Mouse (Mus musculus) adrenal gland, adult 8-10 months (tissue): ENCODE data around the gene Tmem217. TPM values are rescaled to one million over a fixed set of nuclear protein-coding genes. Genes with fewer than 3 reads are reported as not detected.
A peak's percentile ranks its signal among the peaks of the same experiment; 100 is the strongest.

ENCODE experiments used
- DNase-seq: peaks from one replicate; pipeline ENCODE4 v3.0.0; 2022
- total RNA-seq, 4 experiments: library from RNA; stranded (reverse); gene quantifications; 2 replicates each; pipeline ENCODE4 v1.2.4; 2022

Tmem217 gene
- under 1 TPM in 1 of 4 experiments, not detected in 3; 0.26 TPM for total RNA-seq

DNA sequence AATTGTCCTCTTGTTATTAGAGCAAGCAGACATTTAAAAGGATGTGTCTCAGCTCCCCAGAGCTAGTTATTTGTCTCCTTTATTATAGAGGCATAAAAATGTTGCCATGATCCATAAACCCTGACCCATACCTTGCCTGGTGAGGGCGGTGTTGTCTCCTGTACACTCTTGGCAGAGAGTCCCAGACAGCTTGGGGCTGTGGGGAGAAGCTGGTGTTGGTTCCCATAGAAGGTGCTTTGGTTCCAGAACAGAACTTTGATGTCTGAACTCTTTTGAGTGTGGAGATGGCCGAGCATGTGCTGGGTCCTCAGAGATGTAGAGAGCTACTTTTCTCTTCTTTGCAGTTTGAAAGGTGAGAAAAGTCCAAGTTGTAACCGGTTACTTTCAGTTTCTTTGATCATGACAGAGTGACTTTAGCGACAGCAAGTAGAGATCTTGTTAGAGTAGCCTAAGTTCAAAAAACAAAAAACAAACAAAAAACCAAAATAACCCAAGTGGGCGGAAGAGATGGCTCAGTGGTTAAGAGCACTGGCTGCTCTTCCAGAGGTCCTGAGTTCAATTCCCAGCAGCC, at the start of gene Tmem217:
TSS of gene Tmem217 (minus strand) at position 224 of the 571 bp plus-strand sequence.
- no peak for DNase-seq

DNA sequence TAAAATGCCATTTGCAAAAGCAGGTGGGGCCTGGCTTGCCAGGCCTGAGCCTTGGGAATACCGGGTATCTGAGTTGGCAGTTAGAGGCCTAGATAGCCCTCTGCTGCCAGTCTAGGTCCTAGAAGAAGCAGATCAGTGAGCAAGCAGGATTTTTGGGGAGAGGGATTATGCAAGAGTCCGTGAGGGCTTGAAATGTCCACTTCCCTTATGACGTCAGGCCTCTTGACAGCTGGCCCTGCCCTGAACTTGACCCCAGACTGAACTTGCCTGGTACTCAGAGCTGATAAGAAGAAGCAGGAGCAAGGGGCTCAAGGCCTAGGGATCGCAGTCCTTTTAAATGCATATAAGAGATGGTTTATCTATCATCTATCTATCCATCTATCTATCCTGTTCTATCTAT, 49.2 kb upstream of the Tmem217 start:
- DNase-seq, result peak; percentile 76

DNA sequence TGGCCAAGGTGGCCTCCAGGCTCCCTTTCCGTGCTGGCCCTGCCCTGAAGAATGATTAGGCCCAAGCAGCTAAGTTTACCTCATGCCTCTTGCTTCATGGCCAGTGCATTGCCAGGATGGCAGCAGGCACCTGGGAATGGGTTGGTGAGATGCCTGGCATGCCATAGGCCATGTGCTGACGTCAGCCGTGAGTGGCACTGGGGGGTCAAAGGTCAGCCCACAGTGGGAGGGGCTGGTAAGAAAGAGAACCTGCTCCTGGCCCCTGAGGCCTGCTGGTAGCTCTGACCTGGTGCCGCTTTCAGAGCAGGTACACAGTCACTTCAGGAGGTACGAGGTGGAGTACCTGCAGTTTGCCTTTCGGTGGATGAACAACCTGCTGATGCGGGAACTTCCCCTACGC, 47.4 kb upstream of the Tmem217 start:
- no peak for DNase-seq

DNA sequence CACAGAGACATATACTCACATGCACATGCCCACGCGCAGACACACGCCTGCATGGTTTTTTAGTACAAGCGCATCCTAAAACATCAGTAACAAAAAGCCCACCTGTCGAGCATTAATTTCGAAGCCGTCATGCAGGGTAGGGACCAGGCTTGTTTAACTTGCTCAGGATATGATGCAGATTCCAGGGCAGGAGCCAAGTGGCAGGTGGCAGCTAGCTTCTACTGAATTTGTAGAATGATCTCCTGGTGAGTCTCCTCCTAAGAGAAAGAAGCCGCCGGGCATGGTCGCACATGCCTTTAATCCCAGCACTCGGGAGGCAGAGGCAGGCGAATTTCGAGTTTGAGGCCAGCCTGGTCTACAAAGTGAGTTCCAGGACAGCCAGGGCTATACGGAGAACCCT, 46.9 kb upstream of the Tmem217 start:
- no peak for DNase-seq

DNA sequence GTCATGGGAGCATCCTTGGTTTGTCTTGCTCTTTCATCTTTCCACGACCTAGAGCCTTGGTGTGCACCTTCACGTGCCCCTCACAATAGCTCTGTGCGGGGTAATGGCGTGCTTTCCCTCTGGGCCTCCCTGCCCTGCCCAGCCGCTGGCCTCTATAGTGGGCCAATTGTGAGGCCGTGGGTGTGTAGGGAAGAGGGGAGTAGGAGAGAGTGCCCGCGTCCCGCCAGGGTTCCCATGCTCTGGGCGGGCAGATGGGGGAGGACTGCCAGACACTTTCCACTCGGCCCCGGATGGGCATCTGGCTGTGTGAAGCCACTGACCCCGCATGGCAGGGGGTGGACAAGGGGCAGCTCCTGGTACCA, 44.6 kb upstream of the Tmem217 start:
- no peak for DNase-seq

DNA sequence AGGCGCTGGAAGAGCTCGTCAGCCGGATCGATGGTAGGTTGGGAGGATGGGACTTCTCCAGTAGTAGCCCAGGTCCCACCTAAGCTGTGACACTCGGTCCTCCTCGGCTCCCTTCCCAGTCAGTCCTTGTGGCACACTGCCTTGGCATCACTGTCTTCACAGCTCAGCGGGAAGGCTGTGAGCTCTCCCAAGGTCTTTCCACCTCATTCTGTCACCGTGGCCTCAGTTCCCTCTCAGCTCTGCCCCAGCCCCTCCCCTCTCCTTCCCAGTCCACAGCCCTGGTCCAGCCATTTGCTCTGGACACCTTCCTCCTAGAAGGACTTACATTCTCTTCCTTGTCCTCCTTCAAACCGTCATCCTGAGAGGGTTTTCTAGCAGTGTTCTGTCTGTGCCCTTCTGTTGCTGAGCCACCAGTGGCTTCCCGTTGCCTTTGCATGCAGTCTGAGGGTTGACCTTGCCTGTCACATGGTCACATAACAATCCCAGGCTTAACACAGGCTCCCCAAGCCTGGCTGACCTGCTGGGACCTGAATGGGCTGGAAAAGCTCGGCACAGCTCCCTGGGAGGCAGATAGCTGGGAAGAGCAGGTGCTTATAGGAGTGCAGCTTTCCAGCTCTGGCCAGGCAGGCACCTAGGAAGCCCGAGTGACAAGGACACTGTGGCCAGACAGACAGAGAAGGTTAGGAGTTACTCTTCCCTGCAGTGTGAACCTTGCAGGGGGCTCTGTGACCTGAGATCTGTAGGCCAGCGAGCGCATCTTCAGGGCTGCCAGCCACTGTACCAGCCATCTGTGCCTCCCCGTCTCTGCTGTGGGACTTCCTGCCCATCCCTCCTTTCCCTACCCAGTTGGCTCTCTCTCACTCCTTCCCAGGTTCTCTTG, 43.9 kb upstream of the Tmem217 start:
- peak; percentile 43 for DNase-seq

DNA sequence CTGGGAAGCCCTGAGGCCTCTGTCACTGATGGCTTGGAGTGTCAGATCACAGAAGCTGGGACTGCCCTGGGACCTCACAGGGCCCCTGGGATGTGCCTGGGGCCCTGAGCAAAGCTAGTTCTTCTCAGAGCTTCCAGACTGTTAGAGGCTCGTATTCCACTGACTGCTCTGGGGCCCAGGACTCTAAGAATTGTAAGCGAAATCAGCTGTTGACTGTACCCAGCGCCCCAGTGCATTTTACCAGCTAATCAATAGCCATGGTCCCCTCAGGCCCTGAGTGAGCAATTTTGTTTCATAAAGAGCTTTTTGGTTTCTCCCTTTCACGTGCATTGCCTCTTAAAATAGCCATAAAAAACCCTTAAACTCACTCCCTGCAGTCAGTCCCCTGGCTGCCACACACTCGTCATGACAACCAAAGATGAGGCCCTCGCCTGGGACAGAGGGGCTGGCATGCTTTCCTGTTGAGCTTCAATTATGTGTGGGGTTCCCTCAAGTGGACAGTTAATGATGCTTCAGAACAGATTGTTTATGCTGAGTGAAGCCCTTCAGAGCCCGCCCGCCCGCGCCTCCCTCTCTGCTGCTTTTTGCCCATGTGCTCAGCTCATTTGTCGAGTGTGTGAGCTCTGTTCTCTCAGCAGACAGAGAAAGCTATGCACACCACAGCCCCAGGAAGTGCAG, 37.2 kb upstream of the Tmem217 start:
- no peak for DNase-seq

DNA sequence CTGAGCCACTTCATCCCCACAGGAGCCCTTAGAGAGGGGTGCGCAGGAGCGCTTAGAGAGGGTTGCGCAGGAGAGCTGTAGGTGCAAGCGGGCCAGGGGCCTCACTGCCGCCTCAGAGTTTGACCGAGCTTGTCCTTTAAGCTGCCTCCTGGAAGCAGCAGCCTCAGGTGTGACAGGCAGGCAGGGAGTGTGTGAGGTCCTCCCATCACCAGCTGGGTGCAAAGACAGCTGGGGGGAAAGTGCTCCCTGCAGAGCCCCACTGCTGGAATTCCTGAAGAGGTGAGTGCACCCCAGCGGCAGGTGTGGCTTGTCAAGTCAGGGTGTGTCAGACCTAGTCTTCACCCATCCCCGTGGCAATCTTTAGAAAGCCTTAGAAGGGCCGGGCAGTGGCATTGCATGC, 34.7 kb upstream of the Tmem217 start:
- DNase-seq, result no peak

DNA sequence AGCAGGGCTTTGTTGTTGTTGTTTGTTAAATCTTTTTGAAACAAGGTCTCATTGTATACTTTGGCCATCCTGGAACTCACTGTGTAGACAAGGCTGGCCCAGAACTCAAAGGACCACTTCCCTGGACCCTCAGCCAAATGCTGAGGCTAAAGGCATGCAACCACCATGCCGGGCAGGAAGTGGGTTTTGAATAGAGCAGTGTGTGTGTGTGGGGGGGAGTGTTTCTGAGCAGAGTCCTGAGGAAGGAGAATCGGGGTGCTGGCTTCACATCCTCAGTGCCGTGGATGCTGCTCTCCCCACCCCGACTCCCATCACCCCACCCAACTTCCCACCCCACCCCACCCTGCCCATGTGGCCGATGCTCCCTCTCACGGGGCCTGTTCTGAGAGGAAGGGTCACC, 33.3 kb upstream of the Tmem217 start:
- DNase-seq, result no peak

DNA sequence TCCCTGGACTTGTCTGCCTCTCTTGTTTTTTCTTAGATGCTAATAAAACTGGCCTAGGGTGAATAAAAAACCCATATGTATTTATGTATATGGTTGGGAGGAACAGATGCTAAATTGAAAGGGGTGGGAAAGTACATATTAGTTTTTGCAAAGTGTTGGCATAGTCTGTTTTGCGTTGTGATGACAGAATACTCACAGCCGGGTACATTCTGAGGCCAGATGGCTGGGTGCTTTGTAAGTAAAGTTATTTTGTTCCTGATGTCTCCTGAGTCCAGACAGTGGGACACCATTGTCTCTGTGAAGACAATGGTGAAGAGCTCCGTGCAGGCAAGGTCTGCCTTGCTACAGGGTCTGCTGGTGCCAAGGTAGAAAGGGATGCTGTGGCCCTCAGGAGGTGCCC, 32.6 kb upstream of the Tmem217 start:
- DNase-seq, result no peak

DNA sequence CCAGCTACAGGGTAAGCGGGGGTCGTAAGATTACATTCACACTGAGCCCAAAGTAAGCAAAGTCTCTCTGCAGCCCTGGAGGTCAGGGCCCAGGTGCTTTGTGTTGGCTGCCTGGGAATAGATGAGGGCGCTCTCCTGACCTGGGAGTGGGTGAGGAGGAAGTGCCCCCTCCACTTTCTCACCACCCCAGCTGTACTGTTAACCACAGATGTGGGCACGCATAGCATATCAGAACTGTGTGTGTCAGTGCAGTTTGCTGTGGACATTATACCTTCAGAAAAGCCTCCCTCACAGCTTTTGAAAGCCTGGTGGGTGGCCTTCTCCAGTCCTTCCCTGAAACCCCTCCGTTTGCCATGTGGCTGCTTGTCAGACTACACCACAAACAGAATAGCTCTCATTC, 32.1 kb upstream of the Tmem217 start:
- DNase-seq, result no peak

DNA sequence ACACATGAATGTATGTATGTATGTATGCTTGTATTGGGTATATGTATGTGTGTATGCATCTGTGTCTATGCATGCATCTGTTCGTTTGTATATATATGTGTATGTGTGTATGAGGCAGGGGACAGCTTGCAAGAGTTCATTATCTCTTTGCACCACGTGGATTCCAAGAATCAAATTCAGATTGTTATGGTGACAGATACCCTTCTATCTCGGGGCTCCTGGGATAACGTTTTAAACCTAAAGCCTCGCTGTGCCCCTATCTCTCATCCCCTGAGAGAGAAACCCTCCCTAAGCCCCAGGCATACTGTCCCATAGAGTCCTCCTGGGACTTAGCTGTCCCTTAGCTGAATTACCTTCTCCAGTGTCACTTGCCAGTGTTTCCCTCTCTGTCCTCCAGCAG, 31.4 kb upstream of the Tmem217 start:
- no peak for DNase-seq

DNA sequence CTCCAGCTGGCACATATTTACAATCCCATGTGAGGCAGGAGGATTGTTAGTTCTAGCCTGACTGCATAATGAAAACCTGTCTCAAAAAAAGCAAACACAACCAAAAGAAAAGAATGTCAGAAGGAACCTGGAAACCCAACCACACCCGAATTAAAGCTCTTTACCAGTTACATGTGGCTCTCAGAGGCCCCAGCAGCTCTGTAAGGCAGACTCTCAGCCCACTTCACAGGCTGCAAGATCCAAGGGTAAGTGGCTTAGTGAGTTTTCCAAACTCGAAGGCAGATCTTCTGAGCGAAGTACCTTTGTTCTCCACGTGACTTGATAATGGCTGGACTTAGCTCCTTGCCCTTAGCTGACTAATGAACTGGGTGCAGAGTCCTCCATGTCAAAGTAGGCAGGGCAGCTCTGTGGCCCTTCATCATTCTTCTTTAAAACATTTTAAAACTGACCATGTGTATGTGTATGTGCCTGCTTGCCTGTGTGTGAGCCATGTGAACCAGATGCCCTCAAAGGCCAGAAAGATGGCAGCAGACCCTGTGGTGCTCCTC, 27.5 kb upstream of the Tmem217 start:
- DNase-seq, result no peak

DNA sequence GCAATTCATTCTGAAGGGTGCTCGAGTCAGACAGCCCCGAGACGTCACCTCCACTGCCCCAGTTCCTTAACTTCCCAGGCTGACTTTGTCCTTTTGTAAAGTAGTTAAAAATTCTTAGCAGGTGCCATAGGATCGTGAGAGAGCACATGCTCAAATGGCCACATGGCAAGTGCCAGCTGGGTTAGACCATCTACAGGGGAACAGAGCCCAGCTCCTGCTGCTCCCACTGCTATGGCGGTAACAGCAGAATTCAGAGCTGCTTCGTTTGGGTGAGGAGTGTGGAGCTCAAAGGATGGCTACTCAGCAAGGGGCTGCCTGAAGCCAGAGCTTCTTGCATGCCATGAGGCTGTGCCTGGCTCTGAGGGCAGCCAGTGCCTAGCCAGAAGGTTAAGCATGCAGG, 17.6 kb upstream of the Tmem217 start:
- no peak for DNase-seq

DNA sequence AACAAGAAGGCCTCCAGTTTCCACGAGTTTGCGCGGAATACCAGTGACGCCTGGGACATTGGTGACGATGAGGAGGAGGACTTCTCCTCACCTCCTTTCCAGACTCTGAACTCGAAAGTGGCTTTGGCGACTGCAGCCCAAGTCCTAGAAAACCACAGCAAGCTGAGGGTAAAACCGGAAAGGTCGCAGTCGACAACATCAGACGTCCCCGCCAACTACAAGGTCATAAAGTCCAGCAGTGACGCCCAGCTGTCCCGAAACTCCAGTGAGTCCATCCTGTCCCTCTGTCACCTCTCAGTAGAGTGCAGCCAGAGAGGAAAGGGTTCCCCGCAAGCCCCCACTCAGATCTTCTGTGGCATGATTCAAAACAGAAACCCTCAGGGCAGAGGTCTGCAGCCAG, 16.2 kb upstream of the Tmem217 start:
- DNase-seq, result peak; percentile 31

DNA sequence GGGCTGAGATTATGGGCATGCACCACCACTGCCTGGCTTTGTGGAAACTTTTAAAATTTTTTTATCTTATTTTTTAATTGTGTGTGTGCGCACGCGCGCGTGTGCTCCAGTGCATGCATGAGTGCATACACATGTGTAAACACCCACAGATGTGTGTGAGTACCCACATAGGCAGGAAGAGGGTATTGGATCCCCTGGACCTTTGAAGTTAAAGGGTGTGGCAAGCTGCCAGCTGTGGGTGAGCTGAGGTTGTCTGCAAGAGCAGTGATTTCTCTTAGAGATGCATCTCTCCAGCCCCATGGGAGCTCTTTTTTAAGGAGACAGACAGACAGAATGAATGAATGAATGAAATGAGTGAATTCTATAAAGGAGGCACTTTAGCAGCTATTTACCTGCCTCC, 13.3 kb upstream of the Tmem217 start:
- no peak for DNase-seq

DNA sequence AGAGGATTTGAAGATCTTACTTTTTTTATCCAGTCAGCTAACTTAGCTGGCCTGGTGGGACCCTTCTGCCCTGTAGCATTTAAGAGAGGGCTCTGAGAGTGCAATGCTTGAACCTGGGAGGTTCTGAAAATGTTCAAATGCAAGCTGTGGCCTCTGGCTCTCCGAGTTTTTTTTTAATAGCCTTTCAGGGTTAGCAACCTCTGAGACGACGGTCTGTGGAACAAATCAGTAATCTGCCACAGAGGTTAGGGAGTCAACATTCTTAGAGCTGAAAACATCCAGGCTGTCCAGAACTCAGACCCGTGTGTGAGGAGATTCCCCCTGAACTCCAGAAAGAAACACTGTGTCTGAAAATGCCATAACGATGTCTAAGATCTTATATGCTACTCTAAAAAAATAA, 6.3 kb upstream of the Tmem217 start:
- no peak for DNase-seq

DNA sequence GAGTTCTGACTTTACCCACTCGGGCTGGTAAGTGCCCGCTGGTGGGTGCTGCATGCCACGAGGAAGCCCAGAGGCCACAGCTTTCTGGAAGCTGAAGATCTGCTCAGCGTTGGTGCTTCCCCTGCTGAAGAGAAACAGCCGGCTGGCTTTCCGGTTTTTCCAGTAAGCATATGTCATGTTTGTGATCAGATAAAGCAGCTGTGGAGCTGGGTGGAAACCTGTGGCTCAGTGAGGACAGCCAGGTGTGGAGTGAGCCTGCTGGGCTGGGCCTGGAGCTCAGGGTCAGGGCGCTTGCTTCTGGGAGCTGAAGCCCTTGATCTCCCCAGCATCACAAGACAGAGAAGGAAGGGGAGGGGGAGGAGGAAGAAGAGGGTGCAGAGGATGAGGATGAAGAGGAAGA, 4.7 kb upstream of the Tmem217 start:
- no peak for DNase-seq

DNA sequence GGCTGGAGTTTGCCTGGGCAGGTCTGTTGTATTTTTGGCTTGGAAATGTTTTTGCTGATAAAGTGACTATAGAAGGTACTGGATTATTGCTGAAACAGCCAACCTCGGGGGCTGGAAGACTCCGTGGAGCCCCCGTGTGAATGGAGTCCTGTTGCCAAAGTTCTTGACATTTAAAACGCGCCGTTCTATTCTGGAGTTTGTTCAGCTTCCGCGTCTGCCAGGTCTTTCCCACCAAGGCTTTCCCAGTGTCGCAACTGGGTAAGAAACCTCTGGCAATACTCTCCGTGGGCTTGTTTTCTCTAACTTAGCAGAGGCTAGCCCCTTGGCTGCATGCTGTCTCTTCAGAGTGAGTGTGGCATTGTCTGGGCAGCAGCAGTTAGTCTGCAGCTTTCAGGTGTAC, 4.3 kb upstream of the Tmem217 start:
- peak; percentile 20 for DNase-seq

DNA sequence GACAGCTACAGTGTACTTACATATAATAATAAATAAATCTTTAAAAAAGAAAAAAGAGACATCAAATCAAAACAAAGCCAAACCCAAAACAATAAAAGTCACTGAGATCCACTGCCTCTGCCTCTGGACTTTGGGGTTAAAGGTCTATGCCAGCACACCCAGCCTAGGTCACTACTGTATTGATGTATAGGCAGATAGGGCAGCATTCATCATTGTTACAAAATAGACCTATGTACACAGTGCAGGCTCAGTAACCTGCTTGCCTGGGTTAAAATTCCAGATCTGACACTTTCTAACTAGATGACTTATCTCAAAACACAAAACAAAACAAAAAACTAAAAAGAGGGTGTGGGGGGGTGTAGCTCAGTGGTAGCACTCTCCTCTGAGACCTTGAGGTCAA, 2.0 kb upstream of the Tmem217 start:
- no peak for DNase-seq

DNA sequence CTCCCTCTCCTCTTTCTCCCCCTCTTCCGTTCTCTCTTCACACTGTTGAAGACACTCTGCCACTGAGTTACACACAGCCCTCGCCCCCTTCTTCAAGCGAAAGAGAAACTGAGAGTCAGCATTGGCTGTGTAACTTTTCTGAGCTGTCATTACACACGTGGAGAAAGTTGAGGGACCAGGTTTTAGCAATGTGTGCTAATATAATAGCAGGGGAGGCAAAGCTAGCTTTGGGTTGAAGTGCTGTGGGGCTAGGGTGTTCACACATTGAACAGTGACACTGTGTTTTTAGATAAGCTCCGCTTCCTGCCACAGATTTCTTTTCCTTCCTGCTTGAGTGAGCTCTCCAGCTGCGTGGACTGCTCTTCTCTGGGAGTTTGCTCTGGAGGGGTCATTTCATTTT, 1.2 kb downstream of the Tmem217 start:
- DNase-seq, result no peak

DNA sequence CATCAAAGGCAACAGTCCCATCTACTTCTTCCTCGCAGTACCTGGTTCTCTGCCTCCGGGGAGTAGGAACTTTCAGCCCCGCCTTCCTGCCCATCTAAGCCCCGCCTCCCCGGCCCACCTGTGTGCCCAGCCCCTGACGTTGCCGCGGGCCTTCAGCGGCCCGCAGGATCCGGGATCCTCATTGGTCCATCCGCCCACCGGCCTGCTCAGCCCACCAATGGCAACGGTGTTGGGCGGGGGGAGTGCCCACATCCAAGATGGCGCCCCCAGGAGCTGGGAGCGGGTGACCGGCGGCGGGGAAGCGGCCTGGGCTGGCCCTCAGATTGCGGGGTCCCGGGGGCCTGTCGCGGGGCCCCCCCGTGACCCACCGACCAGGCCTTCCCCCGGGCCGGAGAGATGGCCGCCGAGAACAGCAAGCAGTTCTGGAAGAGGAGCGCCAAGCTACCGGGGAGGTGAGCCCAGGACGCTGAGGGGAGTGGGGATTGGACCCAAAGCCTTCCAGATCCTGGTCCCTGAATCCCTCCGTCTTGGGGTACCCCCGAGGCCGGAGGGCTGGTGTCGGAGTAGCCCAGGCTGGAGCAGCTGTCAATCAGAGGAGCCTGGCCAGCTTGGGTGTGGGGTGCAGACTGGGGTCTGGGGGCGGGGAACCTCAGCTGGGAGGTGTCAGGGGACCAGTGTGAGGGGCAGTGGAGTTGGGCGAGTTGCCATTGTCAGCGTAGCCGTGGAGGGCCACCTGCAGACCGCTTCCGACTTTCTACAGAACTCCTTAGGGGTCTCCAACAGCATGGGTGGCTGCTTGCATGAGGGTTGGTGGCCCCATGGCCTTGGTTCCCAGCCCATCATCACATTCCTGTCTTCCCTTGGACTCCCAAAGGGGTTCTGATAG, 2.4 kb downstream of the Tmem217 start, which contains the start of the genes Gm17657 and Tbc1d22b:
TSS of gene Gm17657 (minus strand) at position 96 of the 886 bp plus-strand sequence.
TSS of gene Tbc1d22b (plus strand) at position 243 of the 886 bp plus-strand sequence.
- peak; percentile 93 for DNase-seq
